Comparison of ENCODE assay signal across 17 mouse cellular contexts in the genomic region with DNA sequence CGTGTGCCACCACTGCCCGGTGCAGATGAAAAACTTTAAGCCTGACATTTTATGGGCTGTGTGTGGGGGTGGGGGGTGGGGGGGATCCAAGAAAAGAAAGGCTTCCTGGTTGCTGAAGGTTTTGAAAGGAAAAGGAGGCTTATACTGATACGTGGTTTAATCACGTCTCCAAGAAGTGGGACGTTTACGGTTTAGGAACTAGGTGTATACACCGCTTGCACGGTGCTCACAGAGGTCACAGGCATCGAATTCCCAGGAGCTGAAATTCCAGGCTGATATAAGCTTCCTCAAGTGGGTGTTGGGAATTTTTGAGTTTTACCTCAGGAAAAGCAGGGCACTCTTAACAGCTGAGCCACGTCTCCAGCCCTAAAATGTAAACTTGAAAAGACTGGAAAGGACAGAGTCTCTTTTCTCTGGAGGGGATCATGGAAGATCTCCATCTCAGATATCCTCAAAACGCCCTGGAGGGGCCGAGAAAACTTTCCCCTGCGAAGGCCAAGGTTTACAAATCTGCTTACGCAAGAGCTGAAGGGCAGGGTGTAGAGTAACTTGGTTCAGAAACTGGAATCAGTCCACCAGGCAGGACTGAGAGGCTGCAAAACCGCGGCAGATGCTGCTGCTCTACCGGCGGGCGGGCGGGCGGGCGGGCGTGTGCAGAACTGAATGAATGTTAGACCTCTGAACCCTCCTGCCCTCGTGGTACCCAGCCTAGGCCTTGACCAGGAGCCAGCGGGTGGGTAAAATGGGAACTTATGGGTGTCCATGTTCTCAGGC. TPM values are rescaled to one million over a fixed set of nuclear protein-coding genes. Genes with fewer than 3 reads are reported as not detected.
DNase-seq lines count a peak whose midpoint lies in the region; TF ChIP-seq lines count a peak whose summit lies in the region.
"Had no signal": no experiment of that assay in that cellular context is flagged by ENCODE, and none has a peak within 500 bp of the region (broad histone marks: within the 10 kb centered on the region; RNA-seq: fewer than 3 reads in every experiment).

No protein-coding gene starts in this region.

- intact Hi-C loops in gastrocnemius, adult 2 months (cut with DNase I) = no loop called here

- TF ChIP-seq CTCF in gastrocnemius, adult 2 months (IDR thresholded peaks at IDR 0.05) = no peak

- H3K27ac ChIP-seq in gastrocnemius, adult 2 months = no peak overlapping the region
- H3K27ac ChIP-seq: forebrain, embryonic 15.5 days; heart, adult 2 months; lung, embryonic 15.5 days; midbrain, embryonic 13.5 days; neural tube, embryonic 13.5 days had no signal

- peak; percentile 27 for DNase-seq in gastrocnemius, adult 18-20 months (ENCODE audit: low spot score)
- no peak for DNase-seq in gastrocnemius, adult 2 months
- peak; percentile 13 to 48 for DNase-seq in lung, adult 18-20 months
- no peak for DNase-seq in lung, postnatal 4 days
- DNase-seq in ZHBTc4 (ENCODE audit: low read depth, low spot score) = peak; percentile 12
- peak; percentile 21 for DNase-seq in induced T-regulatory cell, adult 2 months (ENCODE audit: low read depth)
- no peak for DNase-seq in left cerebral cortex, adult 8-10 months (ENCODE audit: low spot score in 2 of 2)
- DNase-seq: cerebellum, adult 11 months; heart, postnatal 10 days; liver had no signal

- H3K4me3 ChIP-seq in gastrocnemius, adult 2 months = no peak overlapping the region
- H3K4me3 ChIP-seq: forebrain, embryonic 15.5 days; heart, adult 2 months; lung, embryonic 15.5 days; midbrain, embryonic 13.5 days; neural tube, embryonic 13.5 days had no signal

RNA-seq across cellular contexts. Expression of a gene that starts 18.5 kb away (rescaled TPM):
- under 1 TPM; 0.37 to 0.45 TPM for total RNA-seq in gastrocnemius, adult 18-20 months (2021)
- total RNA-seq in gastrocnemius, adult 2 months (2021) = not detected
- total RNA-seq in left cerebral cortex, adult 8-10 months (2022) = 1 to 10 TPM in 1 of 4 experiments, under 1 TPM in 3; 0.74 to 1.2 (median 0.79) TPM
- total RNA-seq: G1E; heart, adult 2 months; left cerebral cortex, postnatal 25 days had no signal

RNA-seq across cellular contexts. Expression of a gene that starts 34.8 kb away (rescaled TPM):
- 1 to 10 TPM; 1.2 to 1.4 TPM for total RNA-seq in gastrocnemius, adult 18-20 months (2021)
- under 1 TPM; 0.74 to 0.92 TPM for total RNA-seq in gastrocnemius, adult 2 months (2021)
- 1 to 10 TPM in 2 of 4 experiments, under 1 TPM in 2; 0.78 to 1.4 (median 1.0) TPM for total RNA-seq in left cerebral cortex, adult 8-10 months (2022)

Comparison
In these comparisons a context has a peak if more than half of its experiments do, and no peak if none do; other contexts are left out.
1. DNase-seq: peak in gastrocnemius, adult 18-20 months (single experiment), lung, adult 18-20 months (2 of 2), ZHBTc4 (single experiment) and induced T-regulatory cell, adult 2 months (single experiment); none in gastrocnemius, adult 2 months (single experiment), lung, postnatal 4 days (0 of 2) and left cerebral cortex, adult 8-10 months (0 of 2).